ENCODE assay signal across 19 mouse cellular contexts in genomic region chr1:4613305-4613704, GRCm38 (mm10).
A peak's percentile ranks its signal among the peaks of the same experiment; 100 is the strongest.
DNase-seq lines count a peak whose midpoint lies in the region; ATAC-seq and TF ChIP-seq lines count a peak whose summit lies in the region.
"Had no signal": no experiment of that assay in that cellular context is flagged by ENCODE, and none has a peak within 500 bp of the region (broad histone marks: within the 10 kb centered on the region; RNA-seq: fewer than 3 reads in every experiment).

No protein-coding gene starts in this region.

- peak overlapping the region; percentile 48; the same call in 1 of the 2 replicates for H3K27ac ChIP-seq in lung, embryonic 14.5 days (ENCODE audit: low read depth)
- peak overlapping the region; percentile 73 for H3K27ac ChIP-seq in lung, postnatal 0 days (ENCODE audit: low read length)
- H3K27ac ChIP-seq in liver, embryonic 12.5 days: no peak overlapping the region
- H3K27ac ChIP-seq: embryonic facial prominence, embryonic 13.5 days; forebrain, embryonic 12.5 days; heart, embryonic 10.5 days; hindbrain, embryonic 12.5 days had no signal

- H3K4me1 ChIP-seq in lung, embryonic 14.5 days (ENCODE audit: insufficient read depth): 0 out of 2 replicates have a peak, but pooled peaks cover 3% of the 10 kb centered on the region
- H3K4me1 ChIP-seq in lung, postnatal 0 days (ENCODE audit: insufficient read depth, low read depth, low read length): peaks cover 10% of the 10 kb centered on the region; the same call in 1 of the 2 replicates
- H3K4me1 ChIP-seq in liver, embryonic 12.5 days: no peaks in the 10 kb centered on the region
- H3K4me1 ChIP-seq: embryonic facial prominence, embryonic 13.5 days; forebrain, embryonic 12.5 days; hindbrain, embryonic 12.5 days had no signal

- peak; percentile 79 for TF ChIP-seq EP300 in lung, postnatal 0 days (IDR thresholded peaks at IDR 0.05)

- TF ChIP-seq CTCF in lung, embryonic 14.5 days (IDR thresholded peaks at IDR 0.05; ENCODE audit: low read depth): no peak
- no peak for TF ChIP-seq CTCF in lung, postnatal 0 days (IDR thresholded peaks at IDR 0.05)

- no peaks in the 10 kb centered on the region for H3K36me3 ChIP-seq in lung, embryonic 14.5 days (ENCODE audit: insufficient read depth)
- H3K36me3 ChIP-seq in lung, postnatal 0 days (ENCODE audit: insufficient read depth, low read length): no peaks in the 10 kb centered on the region
- no peaks in the 10 kb centered on the region for H3K36me3 ChIP-seq in liver, embryonic 12.5 days
- H3K36me3 ChIP-seq: embryonic facial prominence, embryonic 13.5 days; forebrain, embryonic 12.5 days; heart, embryonic 10.5 days; hindbrain, embryonic 12.5 days had no signal

- WGBS in lung, embryonic 14.5 days: 27% methylated on average over 4 of the region's 4 CpGs
- 36% methylated on average over 4 of the region's 4 CpGs for WGBS in lung, postnatal 0 days
- WGBS in liver, embryonic 12.5 days (ENCODE audit: insufficient replicate concordance): 41% methylated on average over 4 of the region's 4 CpGs

- no peaks in the 10 kb centered on the region for H3K9me3 ChIP-seq in lung, embryonic 14.5 days (ENCODE audit: low read depth, low read length)
- H3K9me3 ChIP-seq in lung, postnatal 0 days (ENCODE audit: low read length): no peaks in the 10 kb centered on the region
- H3K9me3 ChIP-seq in liver, embryonic 12.5 days (replicated peaks): no peaks in the 10 kb centered on the region
- H3K9me3 ChIP-seq: embryonic facial prominence, embryonic 13.5 days; forebrain, embryonic 12.5 days; heart, embryonic 10.5 days; hindbrain, embryonic 12.5 days had no signal

- no peak overlapping the region for H3K4me3 ChIP-seq in lung, embryonic 14.5 days (ENCODE audit: low read depth, low read length)
- H3K4me3 ChIP-seq in lung, postnatal 0 days (ENCODE audit: low read depth, low read length): no peak overlapping the region
- no peak overlapping the region for H3K4me3 ChIP-seq in liver, embryonic 12.5 days
- H3K4me3 ChIP-seq: embryonic facial prominence, embryonic 13.5 days; forebrain, embryonic 12.5 days; heart, embryonic 10.5 days; hindbrain, embryonic 12.5 days had no signal

- H3K9ac ChIP-seq in lung, embryonic 14.5 days: no peak overlapping the region
- no peak overlapping the region for H3K9ac ChIP-seq in lung, postnatal 0 days (replicated peaks; ENCODE audit: low read depth)
- no peak overlapping the region for H3K9ac ChIP-seq in liver, embryonic 12.5 days
- H3K9ac ChIP-seq: embryonic facial prominence, embryonic 13.5 days; forebrain, embryonic 12.5 days; hindbrain, embryonic 12.5 days had no signal

- no peak overlapping the region for H3K4me2 ChIP-seq in lung, embryonic 14.5 days
- H3K4me2 ChIP-seq in lung, postnatal 0 days (replicated peaks; ENCODE audit: low read depth, low read length): no peak overlapping the region
- H3K4me2 ChIP-seq in liver, embryonic 12.5 days: no peak overlapping the region
- H3K4me2 ChIP-seq: embryonic facial prominence, embryonic 13.5 days; forebrain, embryonic 12.5 days; hindbrain, embryonic 12.5 days had no signal

- peak; percentile 50 for DNase-seq in lung, embryonic 14.5 days
- DNase-seq in lung, postnatal 0 days (ENCODE audit: low spot score): peak; percentile 64
- DNase-seq in lung, postnatal 36 days: peak; percentile 55
- no peak for DNase-seq in thymus, postnatal 10 days (ENCODE audit: low spot score in 2 of 2)
- DNase-seq in layer of hippocampus, postnatal 10 days (ENCODE audit: low spot score in 2 of 2): no peak
- DNase-seq: adrenal gland, adult 8-10 months; adrenal gland, postnatal 36 days; cerebellum, adult 8-10 months; cerebellum, postnatal 14 days; gastrocnemius, postnatal 10 days; heart, adult 18-20 months; heart, postnatal 10 days; heart, postnatal 4 days had no signal

- ATAC-seq in lung, embryonic 14.5 days (ENCODE audit: insufficient read depth): peak; percentile 84
- ATAC-seq in lung, postnatal 0 days: peak; percentile 76
- no peak for ATAC-seq in liver, embryonic 12.5 days
- ATAC-seq: forebrain, embryonic 16.5 days had no signal

- H3K27me3 ChIP-seq in lung, embryonic 14.5 days (ENCODE audit: insufficient read depth, low read length): no peaks in the 10 kb centered on the region
- H3K27me3 ChIP-seq in lung, postnatal 0 days (replicated peaks; ENCODE audit: insufficient read depth, low read length): no peaks in the 10 kb centered on the region
- no peaks in the 10 kb centered on the region for H3K27me3 ChIP-seq in liver, embryonic 12.5 days (replicated peaks)
- H3K27me3 ChIP-seq: embryonic facial prominence, embryonic 13.5 days; forebrain, embryonic 12.5 days; hindbrain, embryonic 12.5 days had no signal

Comparison
In these comparisons a context has a peak if more than half of its experiments do, and no peak if none do; other contexts are left out.
1. DNase-seq: peak in lung, embryonic 14.5 days (single experiment), lung, postnatal 0 days (single experiment) and lung, postnatal 36 days (single experiment); none in thymus, postnatal 10 days (0 of 2) and layer of hippocampus, postnatal 10 days (0 of 2).